Mouse (Mus musculus): ENCODE measurements around the gene Tceal1. TPM values are rescaled to one million over a fixed set of nuclear protein-coding genes. Genes with fewer than 3 reads are reported as not detected.

Tceal1 gene
- total RNA-seq, 2 experiments from 2014 or later = 5.1 to 6.2 TPM

DNA sequence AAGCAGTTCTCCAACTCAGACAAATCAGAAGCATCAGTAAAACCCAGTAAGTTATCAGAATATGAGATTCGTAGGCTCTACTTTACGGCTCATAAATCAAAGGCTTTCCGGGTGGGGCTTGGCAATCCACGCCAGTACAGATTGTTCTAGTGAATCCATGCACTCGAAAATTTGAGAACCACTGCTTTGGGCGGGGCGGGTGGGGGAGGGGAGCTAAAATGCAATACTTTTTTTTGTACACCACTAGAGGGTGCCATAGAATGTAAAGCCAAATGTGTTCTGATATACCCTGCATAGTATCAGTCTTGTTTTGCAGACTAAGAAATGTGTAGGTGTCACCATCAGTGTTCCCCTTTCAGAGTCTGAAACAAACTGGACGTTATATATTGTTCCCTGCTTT, 36.9 kb downstream of the Tceal1 start:
- intact Hi-C loops (cut with DNase I) = loop anchor here (5.0 kb wide), 1 partner anchor 273 kb away; no protein-coding TSS in a partner anchor
- DNase-seq = no peak

DNA sequence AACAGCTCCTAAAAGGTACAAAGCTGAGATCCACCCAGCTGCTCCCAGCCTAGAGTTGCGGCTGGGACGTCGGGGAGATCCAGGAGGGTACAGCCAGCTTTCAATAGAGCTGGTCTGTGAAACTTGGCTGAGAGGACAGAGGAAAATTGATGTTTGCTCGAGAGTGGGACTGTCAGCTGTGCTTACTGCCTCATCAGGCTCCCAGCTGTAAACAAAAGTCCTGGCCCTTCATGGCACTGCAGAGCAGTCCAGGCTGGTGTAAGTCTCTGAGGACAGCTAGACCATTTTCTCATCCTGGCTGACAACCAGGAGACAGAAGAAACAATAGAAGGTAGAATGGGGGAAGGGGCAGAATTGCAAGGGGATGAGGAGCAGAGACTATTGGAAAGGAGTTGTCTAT, 41.5 kb downstream of the Tceal1 start:
- DNase-seq = no peak
- intact Hi-C loops (cut with DNase I) = no loop called here

- DNase-seq = no peak
- intact Hi-C loops (cut with DNase I) = no loop called here
These were observed 47.7 kb downstream of the Tceal1 start for GRCm38 (mm10) chrX:136755464-136755863.

Other genes starting within 250 kb of the Tceal1 start
- not detected for gene Kir3dl1, start 190.0 kb upstream of the Tceal1 start, total RNA-seq (2021)
- not detected for gene Kir3dl2, start 163.9 kb upstream of the Tceal1 start, total RNA-seq (2021)
- gene Tceal3, start 117.1 kb upstream of the Tceal1 start, total RNA-seq (2021) = under 1 TPM; 0.79 to 0.84 TPM
- gene Morf4l2, start 35.7 kb downstream of the Tceal1 start, total RNA-seq (2021) = 100 to 1,000 TPM; 167 to 171 TPM
- gene Glra4, start 72.2 kb downstream of the Tceal1 start, total RNA-seq (2021) = not detected
- 1 to 10 TPM; 4.0 to 4.8 TPM for gene Plp1, start 114.7 kb downstream of the Tceal1 start, total RNA-seq (2021)
- gene Rab9b, start 160.8 kb downstream of the Tceal1 start, total RNA-seq (2021) = under 1 TPM; 0.17 to 0.22 TPM
- gene H2bfm, start 219.3 kb downstream of the Tceal1 start, total RNA-seq (2021) = not detected

All from heart, postnatal 10 days (tissue).